Comparison of ENCODE assay signal across 24 mouse cellular contexts in the genomic region with DNA sequence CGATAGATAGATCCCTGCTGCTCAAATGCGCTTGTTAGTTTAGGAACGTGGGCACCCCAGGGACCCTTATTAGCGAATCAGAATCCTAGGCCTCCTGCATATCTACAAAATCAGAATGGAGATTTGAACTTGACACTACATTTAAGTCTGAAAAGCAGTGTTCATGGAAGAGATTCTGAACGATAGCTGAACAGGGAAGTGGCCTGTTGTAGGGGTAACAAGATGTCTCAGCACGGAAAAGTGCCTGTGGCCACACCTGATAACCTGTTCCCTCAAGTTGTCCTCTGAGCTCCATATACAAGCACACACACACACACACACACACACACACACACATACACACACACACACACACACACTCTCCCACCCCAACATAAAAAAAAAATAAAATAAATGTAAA.
A peak's percentile ranks its signal among the peaks of the same experiment; 100 is the strongest.
DNase-seq lines count a peak whose midpoint lies in the region; ATAC-seq and TF ChIP-seq lines count a peak whose summit lies in the region.
"Had no signal": no experiment of that assay in that cellular context is flagged by ENCODE, and none has a peak within 500 bp of the region (broad histone marks: within the 10 kb centered on the region; RNA-seq: fewer than 3 reads in every experiment).

No protein-coding gene starts in this region.

- no peaks in the 10 kb centered on the region for H3K9me3 ChIP-seq in kidney, embryonic 14.5 days (ENCODE audit: control insufficient read depth, low read length)
- no peaks in the 10 kb centered on the region for H3K9me3 ChIP-seq in liver, postnatal 0 days (ENCODE audit: low read length)
- H3K9me3 ChIP-seq in liver, embryonic 11.5 days (ENCODE audit: control insufficient read depth, low read length): no peaks in the 10 kb centered on the region
- H3K9me3 ChIP-seq: embryonic facial prominence, embryonic 10.5 days; embryonic facial prominence, embryonic 15.5 days; forebrain, embryonic 12.5 days; heart, embryonic 13.5 days; liver, embryonic 12.5 days; stomach, embryonic 15.5 days had no signal

- TF ChIP-seq CTCF in gastrocnemius, adult 2 months (IDR thresholded peaks at IDR 0.05): no peak
- TF ChIP-seq CTCF in liver, postnatal 0 days (IDR thresholded peaks at IDR 0.05; ENCODE audit: low read depth): no peak

- H3K4me3 ChIP-seq in gastrocnemius, adult 2 months: no peak overlapping the region
- H3K4me3 ChIP-seq in kidney, embryonic 14.5 days (ENCODE audit: low read length): no peak overlapping the region
- H3K4me3 ChIP-seq in liver, postnatal 0 days (ENCODE audit: low read depth, low read length): no peak overlapping the region
- H3K4me3 ChIP-seq in liver, embryonic 11.5 days (ENCODE audit: low read depth, low read length): no peak overlapping the region
- H3K4me3 ChIP-seq: embryonic facial prominence, embryonic 10.5 days; embryonic facial prominence, embryonic 15.5 days; forebrain, embryonic 12.5 days; heart, embryonic 13.5 days; liver, embryonic 12.5 days; stomach, embryonic 15.5 days had no signal

- H3K27ac ChIP-seq in gastrocnemius, adult 2 months: no peak overlapping the region
- H3K27ac ChIP-seq in kidney, embryonic 14.5 days (ENCODE audit: low read depth, low read length): no peak overlapping the region
- H3K27ac ChIP-seq in liver, postnatal 0 days (ENCODE audit: low read depth): no peak overlapping the region
- no peak overlapping the region for H3K27ac ChIP-seq in liver, embryonic 11.5 days (ENCODE audit: low read depth, low read length)
- H3K27ac ChIP-seq: embryonic facial prominence, embryonic 10.5 days; embryonic facial prominence, embryonic 15.5 days; forebrain, embryonic 12.5 days; heart, embryonic 13.5 days; hindbrain, embryonic 14.5 days; kidney, postnatal 0 days; liver, embryonic 12.5 days; stomach, embryonic 15.5 days had no signal

- no peaks in the 10 kb centered on the region for H3K4me1 ChIP-seq in kidney, embryonic 14.5 days (ENCODE audit: control insufficient read depth, insufficient read depth, low read length)
- H3K4me1 ChIP-seq in liver, postnatal 0 days (ENCODE audit: insufficient read depth): peaks cover 38% of the 10 kb centered on the region
- H3K4me1 ChIP-seq in liver, embryonic 11.5 days (replicated peaks; ENCODE audit: control insufficient read depth, insufficient read depth, low read length): peaks cover 8% of the 10 kb centered on the region
- H3K4me1 ChIP-seq: embryonic facial prominence, embryonic 10.5 days; embryonic facial prominence, embryonic 15.5 days; stomach, embryonic 15.5 days had no signal

- ATAC-seq in kidney, embryonic 14.5 days (ENCODE audit: low FRiP score, low TSS enrichment): no peak
- no peak for ATAC-seq in liver, postnatal 0 days
- no peak for ATAC-seq in liver, embryonic 11.5 days (replicated peaks; ENCODE audit: low FRiP score)
- ATAC-seq: forebrain, postnatal 0 days; liver, embryonic 12.5 days; lung, postnatal 0 days; midbrain, embryonic 16.5 days had no signal

- WGBS in kidney, embryonic 14.5 days: 89% methylated on average over 6 of the region's 6 CpGs
- WGBS in liver, postnatal 0 days (ENCODE audit: insufficient replicate concordance): 77% methylated on average over 6 of the region's 6 CpGs
- 77% methylated on average over 6 of the region's 6 CpGs for WGBS in liver, embryonic 11.5 days

- peaks cover 4% of the 10 kb centered on the region; the same call in 1 of the 2 replicates for H3K36me3 ChIP-seq in kidney, embryonic 14.5 days (ENCODE audit: control insufficient read depth, insufficient read depth, low read length)
- H3K36me3 ChIP-seq in liver, postnatal 0 days (replicated peaks; ENCODE audit: insufficient read depth, low read length): peaks cover 24% of the 10 kb centered on the region
- peaks cover 10% of the 10 kb centered on the region for H3K36me3 ChIP-seq in liver, embryonic 11.5 days (ENCODE audit: control insufficient read depth, insufficient read depth, low read length)
- H3K36me3 ChIP-seq: stomach, embryonic 15.5 days had no signal

- no peaks in the 10 kb centered on the region for H3K27me3 ChIP-seq in kidney, embryonic 14.5 days (ENCODE audit: control insufficient read depth, insufficient read depth, low read length)
- H3K27me3 ChIP-seq in liver, postnatal 0 days (ENCODE audit: insufficient read depth, low read length): no peaks in the 10 kb centered on the region
- H3K27me3 ChIP-seq in liver, embryonic 11.5 days (replicated peaks; ENCODE audit: control insufficient read depth, insufficient read depth, low read length): no peaks in the 10 kb centered on the region
- H3K27me3 ChIP-seq: embryonic facial prominence, embryonic 15.5 days; forebrain, embryonic 12.5 days; liver, embryonic 12.5 days; stomach, embryonic 15.5 days had no signal

- intact Hi-C loops in gastrocnemius, adult 2 months (cut with DNase I): no loop called here

- H3K9ac ChIP-seq in kidney, embryonic 14.5 days (ENCODE audit: low read depth, low read length): no peak overlapping the region
- H3K9ac ChIP-seq in liver, postnatal 0 days (replicated peaks): no peak overlapping the region
- H3K9ac ChIP-seq in liver, embryonic 11.5 days (ENCODE audit: low read depth, low read length): no peak overlapping the region
- H3K9ac ChIP-seq: embryonic facial prominence, embryonic 15.5 days; forebrain, embryonic 12.5 days; forebrain, postnatal 0 days; heart, embryonic 13.5 days; hindbrain, embryonic 14.5 days; liver, embryonic 12.5 days; stomach, embryonic 15.5 days had no signal

- no peak overlapping the region for H3K4me2 ChIP-seq in kidney, embryonic 14.5 days (replicated peaks; ENCODE audit: low read depth, low read length)
- no peak overlapping the region for H3K4me2 ChIP-seq in liver, postnatal 0 days (ENCODE audit: low read depth, low read length)
- H3K4me2 ChIP-seq in liver, embryonic 11.5 days: no peak overlapping the region
- H3K4me2 ChIP-seq: embryonic facial prominence, embryonic 15.5 days; forebrain, embryonic 12.5 days; heart, embryonic 13.5 days; hindbrain, embryonic 14.5 days; liver, embryonic 12.5 days; stomach, embryonic 15.5 days had no signal

- peak; percentile 0 for DNase-seq in gastrocnemius, adult 18-20 months (ENCODE audit: low spot score)
- DNase-seq in gastrocnemius, adult 2 months: no peak
- peak; percentile 3 for DNase-seq in kidney, adult 18-20 months
- peak; percentile 5 for DNase-seq in liver, postnatal 0 days
- no peak for DNase-seq in liver, embryonic 11.5 days (ENCODE audit: low spot score)
- DNase-seq: adrenal gland, adult 8-10 months; B cell, adult 2 months; cerebellum, postnatal 25 days; forebrain, postnatal 0 days; gastrocnemius, postnatal 14 days; heart, postnatal 10 days; lung, adult 18-20 months; right cerebral cortex, postnatal 25 days had no signal

- TF ChIP-seq EP300 in liver, postnatal 0 days (IDR thresholded peaks at IDR 0.05; ENCODE audit: low read depth): no peak

Comparison
In these comparisons a context has a peak if more than half of its experiments do, and no peak if none do; other contexts are left out.
1. DNase-seq: peak in gastrocnemius, adult 18-20 months (single experiment), kidney, adult 18-20 months (single experiment) and liver, postnatal 0 days (single experiment); none in gastrocnemius, adult 2 months (single experiment) and liver, embryonic 11.5 days (single experiment).